Mouse (Mus musculus) embryonic stem cell, embryonic (primary cell): Measurements from ENCODE around the gene Dgcr2.

ENCODE experiments used
- CTCF ChIA-PET, 4 experiments: fragments of 300-600 bp in 2 of 4; fragments of 350-600 bp in 2 of 4; sonication (Branson Sonifier 250); formaldehyde crosslinking; loops; one replicate each; lab custom pipeline; 2022; ENCODE audit warnings: inconsistent platforms in 2 of 4; lab: Charles Lee
- POLR2A ChIA-PET, 4 experiments: fragments of 300-600 bp in 2 of 4; fragments of 350-600 bp in 2 of 4; sonication (Branson Sonifier 250); formaldehyde crosslinking; loops; one replicate each; lab custom pipeline; 2022; ENCODE audit warnings: antibody characterized with exemption in 4 of 4, inconsistent platforms in 1 of 4; lab: Charles Lee

Dgcr2 gene

GRCm38 (mm10) chr16:17843701-17844365, 54.5 kb downstream of the Dgcr2 start:
- CTCF ChIA-PET = no interaction called here
- POLR2A ChIA-PET = interaction anchor here in 2 of 4 experiments (1.1 to 1.4 kb wide), 4 partner anchors 8 to 28 kb away, joined by 3 to 5 read pairs (median 4); partner anchors contain the start of gene B830017H08Rik (in 1 of the 2)

GRCm38 (mm10) chr16:17842437-17842836, 55.9 kb downstream of the Dgcr2 start:
- ChIA-PET POLR2A (interaction anchor here in 2 of 4 experiments (0.6 to 1.4 kb wide), 4 partner anchors 8 to 43 kb away, joined by 3 to 5 read pairs (median 4); no protein-coding TSS in a partner anchor), CTCF (interaction anchor here in 1 of 4 experiments (0.6 kb wide), 1 partner anchor 36 kb away, joined by 3 read pairs; no protein-coding TSS in a partner anchor)

GRCm38 (mm10) chr16:17839976-17840375, 58.4 kb downstream of the Dgcr2 start:
- POLR2A ChIA-PET = no interaction called here

GRCm38 (mm10) chr16:17838051-17838450, 60.3 kb downstream of the Dgcr2 start, which contains the start of gene Car15:
Car15 (minus strand) TSS chr16:17838364.
- POLR2A ChIA-PET = interaction anchor here in 1 of 4 experiments (1.2 kb wide), 1 partner anchor 196 kb away, joined by 4 read pairs; no protein-coding TSS in a partner anchor
- CTCF ChIA-PET = interaction anchor here in 3 of 4 experiments (1.1 to 1.7 kb wide), 4 partner anchors 11 to 12 kb away, joined by 3 to 8 read pairs (median 5); no protein-coding TSS in a partner anchor

More at GRCm38 (mm10) chr16:17839976-17840375, 58.4 kb downstream of the Dgcr2 start:
- CTCF ChIA-PET = no interaction called here

GRCm38 (mm10) chr16:17835481-17835880, 62.9 kb downstream of the Dgcr2 start:
- ChIA-PET CTCF (interaction anchor here in 2 of 4 experiments (1.1 to 1.4 kb wide), 1 partner anchor 13 kb away, joined by 4 to 5 read pairs; no protein-coding TSS in a partner anchor), POLR2A (interaction anchor here in 2 of 4 experiments (0.7 to 2.4 kb wide), 3 partner anchors 8 to 28 kb away, joined by 3 to 9 read pairs (median 4); no protein-coding TSS in a partner anchor)

GRCm38 (mm10) chr16:17834543-17834942, 63.8 kb downstream of the Dgcr2 start:
- POLR2A ChIA-PET = interaction anchor here in 3 of 4 experiments (0.6 to 2.1 kb wide), 17 partner anchors 8 to 578 kb away, joined by 3 to 7 read pairs (median 4); partner anchors contain the start of gene Gm20518 (in 1 of the 3)
- CTCF ChIA-PET = interaction anchor here in 3 of 4 experiments (0.7 to 1.4 kb wide), 5 partner anchors 14 to 216 kb away, joined by 3 to 5 read pairs (median 4); no protein-coding TSS in a partner anchor

GRCm38 (mm10) chr16:17833681-17834399, 64.5 kb downstream of the Dgcr2 start:
- CTCF ChIA-PET = interaction anchor here in 3 of 4 experiments (1.0 to 1.4 kb wide), 4 partner anchors 15 to 18 kb away, joined by 4 to 5 read pairs (median 4); no protein-coding TSS in a partner anchor
- POLR2A ChIA-PET = interaction anchor here in 3 of 4 experiments (0.5 to 2.1 kb wide), 18 partner anchors 9 to 1240 kb away, joined by 3 to 7 read pairs (median 4); partner anchors contain the start of gene Gm20518 (in 1 of the 3)

- ChIA-PET CTCF (interaction anchor here in 3 of 4 experiments (1.2 to 1.8 kb wide), 4 partner anchors 15 to 16 kb away, joined by 4 to 6 read pairs (median 4); no protein-coding TSS in a partner anchor), POLR2A (interaction anchor here in 3 of 4 experiments (1.2 to 2.1 kb wide), 6 partner anchors 11 to 256 kb away, joined by 3 to 6 read pairs (median 5); partner anchors contain the start of gene Gm20518 (in 1 of the 3))
Observed at GRCm38 (mm10) chr16:17833321-17833680, 65.1 kb downstream of the Dgcr2 start.

DNA sequence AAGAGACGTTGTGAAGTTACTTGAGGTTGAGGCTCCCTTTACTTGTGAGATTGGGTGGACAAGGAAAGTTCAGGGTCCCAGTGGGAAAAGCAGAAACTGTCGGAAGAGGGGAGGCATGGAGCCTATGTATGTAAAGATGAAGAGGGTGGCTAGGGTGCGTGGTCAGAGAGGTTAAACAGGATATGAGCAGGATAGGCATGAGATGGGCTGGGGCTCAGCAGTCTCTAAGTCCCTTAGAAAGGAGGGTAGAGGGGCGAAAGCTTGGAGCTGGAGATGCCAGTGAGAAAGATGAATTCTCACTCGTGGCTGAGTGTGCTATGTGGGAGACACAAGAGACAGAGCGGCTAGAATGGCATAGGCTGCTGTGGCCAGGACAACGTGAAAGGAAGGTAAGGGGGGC, 65.5 kb downstream of the Dgcr2 start, which contains the start of gene B830017H08Rik:
TSS of gene B830017H08Rik (plus strand) at position 301 of the 400 bp plus-strand sequence.
- POLR2A ChIA-PET = interaction anchor here in 3 of 4 experiments (1.1 to 2.2 kb wide), 4 partner anchors 12 to 390 kb away, joined by 3 to 7 read pairs (median 6); no protein-coding TSS in a partner anchor
- CTCF ChIA-PET = interaction anchor here in 1 of 4 experiments (1.8 kb wide), 1 partner anchor 16 kb away, joined by 6 read pairs; no protein-coding TSS in a partner anchor

DNA sequence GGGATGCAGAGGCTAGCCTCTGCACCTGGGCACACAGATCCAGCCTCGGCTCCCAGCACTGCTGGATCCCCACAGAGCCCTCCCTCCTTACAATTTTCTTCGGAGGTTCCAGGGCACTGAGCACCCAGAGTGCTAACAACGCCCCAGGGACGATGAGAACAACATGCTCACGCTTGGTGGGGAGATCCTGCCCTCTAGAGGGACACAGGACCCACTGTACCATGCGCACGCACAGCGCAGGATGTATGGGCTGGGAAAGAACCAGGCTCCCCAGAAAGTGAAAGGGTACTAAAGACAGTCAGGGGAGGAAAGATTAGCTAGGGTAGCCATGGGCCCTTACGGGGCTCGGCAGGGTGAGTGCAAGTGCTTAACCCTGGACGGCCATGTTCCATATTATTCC, 66.6 kb downstream of the Dgcr2 start:
- POLR2A ChIA-PET = interaction anchor here in 3 of 4 experiments (0.6 to 2.2 kb wide), 10 partner anchors 14 to 392 kb away, joined by 3 to 7 read pairs (median 4); partner anchors contain the start of gene Gm20518 (in 1 of the 3)

GRCm38 (mm10) chr16:17830385-17831178, 67.8 kb downstream of the Dgcr2 start:
- ChIA-PET CTCF (interaction anchor here (0.5 to 5.0 kb wide), 13 partner anchors 15 to 372 kb away, joined by 3 to 31 read pairs (median 3); no protein-coding TSS in a partner anchor), POLR2A (interaction anchor here in 3 of 4 experiments (0.7 to 3.0 kb wide), 16 partner anchors 15 to 244 kb away, joined by 3 to 20 read pairs (median 4); partner anchors contain the start of genes Ccdc74a (in 1 of the 3), Gm20518 (in 1 of the 3) and Gsc2 (in 1 of the 3))

More for the DNA sequence above, 66.6 kb downstream of the Dgcr2 start:
- CTCF ChIA-PET = interaction anchor here (1.0 to 5.0 kb wide), 8 partner anchors 16 to 86 kb away, joined by 3 to 31 read pairs (median 6); no protein-coding TSS in a partner anchor

DNA sequence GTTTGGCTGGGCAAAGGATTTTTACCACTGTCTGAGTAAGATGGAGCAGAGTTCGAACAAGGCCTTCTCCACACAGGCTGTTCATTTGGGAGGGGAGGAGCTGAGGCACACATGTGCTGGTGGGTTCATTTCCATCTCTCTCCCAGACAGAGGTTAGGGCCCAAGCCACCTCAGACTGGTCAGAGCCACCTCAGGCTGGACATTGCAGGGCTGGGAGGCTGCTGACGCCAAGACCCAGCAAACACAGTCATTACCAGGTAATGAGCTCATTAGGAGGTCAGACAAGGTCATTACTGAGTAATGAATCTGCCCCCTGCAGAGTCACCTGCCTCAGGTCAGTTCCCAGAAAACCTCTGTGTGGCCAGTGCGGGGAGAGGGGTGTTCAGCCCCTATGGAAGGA, 69.5 kb downstream of the Dgcr2 start:
- ChIA-PET POLR2A (interaction anchor here in 3 of 4 experiments (0.7 to 3.0 kb wide), 19 partner anchors 13 to 371 kb away, joined by 3 to 20 read pairs (median 4); partner anchors contain the start of genes Gm20518 (in 1 of the 3), Klhl22 (in 1 of the 3) and Scarf2 (in 1 of the 3)), CTCF (interaction anchor here in 2 of 4 experiments (0.6 to 5.0 kb wide), 7 partner anchors 14 to 108 kb away, joined by 3 to 31 read pairs (median 5); no protein-coding TSS in a partner anchor)

DNA sequence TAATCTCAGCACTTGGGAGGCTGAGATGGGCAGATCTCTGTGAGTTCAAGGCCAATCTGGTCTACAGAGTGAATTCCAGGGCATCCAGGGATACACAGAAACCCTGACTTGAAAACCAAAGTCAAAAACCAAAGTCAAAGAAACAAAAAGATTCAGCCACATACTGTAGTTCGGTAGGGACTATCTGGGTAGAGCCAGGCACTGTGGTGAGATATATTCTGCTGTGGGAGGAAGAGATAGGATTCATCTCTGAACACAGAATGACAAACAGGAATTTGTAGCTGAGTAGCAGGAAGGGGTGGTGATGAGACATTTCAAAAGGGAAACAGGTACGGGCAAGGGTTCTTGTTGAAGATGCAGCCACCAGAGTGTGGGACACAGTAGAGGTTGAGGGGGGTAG, 70.1 kb downstream of the Dgcr2 start:
- ChIA-PET POLR2A (interaction anchor here in 3 of 4 experiments (0.5 to 3.0 kb wide), 9 partner anchors 13 to 720 kb away, joined by 3 to 20 read pairs (median 5); partner anchors contain the start of gene Gm20518 (in 1 of the 3)), CTCF (interaction anchor here in 1 of 4 experiments (0.6 to 5.0 kb wide), 4 partner anchors 13 to 382 kb away, joined by 3 to 31 read pairs (median 10); no protein-coding TSS in a partner anchor)

DNA sequence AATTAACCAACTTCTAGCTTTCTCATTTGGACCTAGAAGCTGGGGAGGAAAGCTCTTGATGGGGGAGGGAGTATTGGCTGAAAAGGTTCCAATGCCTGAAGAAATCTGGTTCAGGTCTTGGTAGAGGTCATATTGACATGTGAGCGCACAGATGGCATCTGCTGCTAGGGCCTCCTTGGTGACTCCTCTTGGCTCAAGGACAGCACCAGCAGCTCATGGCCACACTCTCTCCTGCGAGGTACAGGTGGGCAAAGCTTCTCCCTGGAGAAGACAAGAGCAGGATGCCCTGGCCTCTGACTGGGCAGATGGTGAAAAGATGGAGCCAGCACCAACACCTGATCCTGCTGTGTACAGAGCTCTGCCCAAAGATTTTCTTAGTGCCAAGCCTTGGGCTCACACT, 71.9 kb downstream of the Dgcr2 start:
- ChIA-PET POLR2A (interaction anchor here in 3 of 4 experiments (0.7 to 1.4 kb wide), 6 partner anchors 10 to 296 kb away, joined by 3 to 6 read pairs (median 3); partner anchors contain the start of gene Thap7 (in 1 of the 3)), CTCF (interaction anchor here in 3 of 4 experiments (0.9 to 1.4 kb wide), 3 partner anchors 10 to 23 kb away, joined by 3 to 4 read pairs (median 3); no protein-coding TSS in a partner anchor)

GRCm38 (mm10) chr16:17816528-17816927, 81.8 kb downstream of the Dgcr2 start:
- POLR2A ChIA-PET = interaction anchor here (0.8 to 3.7 kb wide), 17 partner anchors 9 to 105 kb away, joined by 3 to 20 read pairs (median 4); partner anchors contain the start of gene Gm20518 (in 2 of the 4)
- CTCF ChIA-PET = interaction anchor here (0.8 to 4.7 kb wide), 14 partner anchors 9 to 259 kb away, joined by 3 to 31 read pairs (median 4); partner anchors contain the start of gene Klhl22 (in 1 of the 4)
